8 mouse cellular contexts compared by ENCODE assay signal in genomic region chr6:95718031-95718968, GRCm38 (mm10). TPM values are rescaled to one million over a fixed set of nuclear protein-coding genes. Genes with fewer than 3 reads are reported as not detected.
DNase-seq lines count a peak whose midpoint lies in the region; ATAC-seq and TF ChIP-seq lines count a peak whose summit lies in the region.

Suclg2 (minus strand) TSS chr6:95718800.

- WGBS in hindbrain, postnatal 0 days, result under 1% methylated on average over 62 of the region's 74 CpGs

- no peaks in the 10 kb centered on the region for H3K9me3 ChIP-seq in hindbrain, postnatal 0 days (ENCODE audit: low read length)

- H3K27ac ChIP-seq in cortical plate, adult 2 months (ENCODE audit: insufficient read depth, low read length), result no peak within 1 kb of the TSS
- peak within 1 kb of the TSS; percentile 80 for H3K27ac ChIP-seq in hindbrain, postnatal 0 days

- peak within 1 kb of the TSS; percentile 76 for H3K9ac ChIP-seq in hindbrain, postnatal 0 days (replicated peaks; ENCODE audit: low read length)

- ATAC-seq in hindbrain, postnatal 0 days, result peak; percentile 94
- peak; percentile 91 for ATAC-seq in megakaryocyte progenitor cell, adult 5-6 weeks (replicated peaks; ENCODE audit: poor library complexity)

- H3K36me3 ChIP-seq in hindbrain, postnatal 0 days (ENCODE audit: insufficient read depth, low read length), result no peaks in the 10 kb centered on the region

- peak within 1 kb of the TSS; percentile 56 for H3K4me3 ChIP-seq in cortical plate, adult 2 months (ENCODE audit: insufficient read depth, low read length)
- peak within 1 kb of the TSS; percentile 85 for H3K4me3 ChIP-seq in hindbrain, postnatal 0 days (ENCODE audit: low read length)

- TF ChIP-seq POLR2A in cortical plate, adult 2 months (IDR thresholded peaks at IDR 0.05; ENCODE audit: extremely low read depth, insufficient read depth, low read length), result no peak

- H3K27me3 ChIP-seq in hindbrain, postnatal 0 days (ENCODE audit: insufficient read depth, low read length), result no peaks in the 10 kb centered on the region

- intact Hi-C loops in left cerebral cortex, postnatal 10 days (cut with DNase I), result no loop called here

- TF ChIP-seq CTCF in cortical plate, adult 2 months (IDR thresholded peaks at IDR 0.05; ENCODE audit: extremely low read depth, insufficient read depth, low read length), result no peak
- peak; percentile 33 for TF ChIP-seq CTCF in hindbrain, postnatal 0 days (IDR thresholded peaks at IDR 0.05; ENCODE audit: low read depth)

- DNase-seq in adrenal gland, adult (ENCODE audit: inconsistent age in 2 of 2, low spot score in 1 of 2), result peak; percentile 86 to 95
- peak; percentile 47 to 69 for DNase-seq in gastrocnemius, adult 8-10 months (ENCODE audit: low spot score in 2 of 2)
- DNase-seq in hindbrain, postnatal 0 days (ENCODE audit: low spot score), result peak; percentile 88
- peak; percentile 42 to 92 for DNase-seq in left cerebral cortex, postnatal 10 days (ENCODE audit: extremely low spot score in 1 of 2, low spot score in 2 of 2)
- DNase-seq in right cerebral cortex, postnatal 14 days, result peak; percentile 73
- DNase-seq in urinary bladder, postnatal 25 days (ENCODE audit: low spot score), result peak; percentile 84

- no peaks in the 10 kb centered on the region for H3K4me1 ChIP-seq in cortical plate, adult 2 months (ENCODE audit: control insufficient read depth, insufficient read depth, low read length)
- no peaks in the 10 kb centered on the region for H3K4me1 ChIP-seq in hindbrain, postnatal 0 days (ENCODE audit: insufficient read depth, low read length)

- H3K4me2 ChIP-seq in hindbrain, postnatal 0 days (ENCODE audit: low read depth, low read length), result peak within 1 kb of the TSS; percentile 96

RNA-seq across cellular contexts. Expression of gene Suclg2, which starts in this region (rescaled TPM):
- polyA plus RNA-seq in cortical plate, adult 2 months (2012; rRNA removed), result 19.3 and 19.5 TPM in 2 replicates
- 10 to 100 TPM; 52.2 to 56.1 (median 53.1) TPM for total RNA-seq in gastrocnemius, adult 8-10 months (2022)
- 13.7 and 13.9 TPM in 2 replicates for total RNA-seq in hindbrain, postnatal 0 days (2014; rRNA removed)
- polyA plus RNA-seq in hindbrain, postnatal 0 days (2015; fragmentation: Nextera tagmentation; extraction: Ambion mirVana), result 22.6 and 24.6 TPM in 2 replicates
- 10 to 100 TPM; 14.4 to 15.3 TPM for total RNA-seq in left cerebral cortex, postnatal 10 days (2021)
- total RNA-seq in megakaryocyte progenitor cell, adult 5-6 weeks (2015), result 44.3 and 46.0 TPM in 2 replicates
- 58.8 and 134 TPM in 2 replicates for total RNA-seq in megakaryocyte progenitor cell, adult 5-6 weeks (2017)
